Mouse (Mus musculus) intestine, postnatal 0 days (tissue): ENCODE data around the gene Glt28d2. TPM values are rescaled to one million over a fixed set of nuclear protein-coding genes. Genes with fewer than 3 reads are reported as not detected.

Source experiments
- ATAC-seq: fragments of 200-750 bp; cut with Nextera tagmentation; 2 replicates; pipeline ENCODE4 v1.8.0; 2017; ENCODE audit warnings: mild to moderate bottlenecking, moderate TSS enrichment, moderate library complexity
- H3K27ac ChIP-seq: fragments of 300-500 bp; sonication (generic); 2 replicates; pipeline ENCODE4 v1.5.1; 2014; ENCODE audit warnings: mild to moderate bottlenecking, low read depth, low read length, moderate library complexity
- H3K27me3 ChIP-seq: fragments of 300-500 bp; sonication (generic); replicated peaks from 2 replicates; pipeline ENCODE4 v1.6.1; 2014; ENCODE audit warnings: low read length, mixed read lengths; ENCODE audit not compliant: control insufficient read depth, insufficient read depth
- H3K36me3 ChIP-seq: fragments of 300-500 bp; sonication (generic); 2 replicates; pipeline ENCODE4 v1.6.1; 2014; ENCODE audit warnings: mild to moderate bottlenecking, moderate library complexity; ENCODE audit not compliant: control insufficient read depth, insufficient read depth
- H3K4me1 ChIP-seq: fragments of 300-500 bp; sonication (generic); replicated peaks from 2 replicates; pipeline ENCODE4 v1.6.1; 2014; ENCODE audit warnings: antibody characterized with exemption, low read length, mixed read lengths; ENCODE audit not compliant: control insufficient read depth, insufficient read depth
- H3K4me2 ChIP-seq: fragments of 300-500 bp; sonication (generic); replicated peaks from 2 replicates; pipeline ENCODE4 v1.6.1; 2014; ENCODE audit warnings: low read depth, mild to moderate bottlenecking, moderate library complexity
- H3K4me3 ChIP-seq: fragments of 300-500 bp; sonication (generic); 2 replicates; pipeline ENCODE4 v1.5.1; 2014; ENCODE audit warnings: low read depth, low read length
- H3K9ac ChIP-seq: fragments of 300-500 bp; sonication (generic); 2 replicates; pipeline ENCODE4 v1.6.1; 2014; ENCODE audit warnings: mild to moderate bottlenecking, low read depth, low read length
- H3K9me3 ChIP-seq: fragments of 300-500 bp; sonication (generic); 2 replicates; pipeline ENCODE4 v1.6.1; 2016; ENCODE audit warnings: mixed run types; ENCODE audit not compliant: control insufficient read depth
- CTCF ChIP-seq: sonication (generic); IDR thresholded peaks from 2 replicates; pipeline ENCODE4 v1.5.1; 2016; ENCODE audit warnings: low read depth, mild to moderate bottlenecking, control low read depth, antibody characterized with exemption, moderate library complexity
- WGBS: fragments of 180-500 bp; shearing (Covaris S2); extraction: QIAGEN DNeasy Blood & Tissue Kit; methylation state at CpG from one replicate; pipeline ENCODE4 v1.1.7; 2014; 5-methylcytosine and 5-hydroxymethylcytosine counted together
- polyA plus RNA-seq: library from polyadenylated mRNA; unstranded; fragments of >200 nt; fragmentation: Nextera tagmentation; extraction: Ambion mirVana; gene quantifications from 2 replicates; pipeline ENCODE4 v1.2.1, GENCODE M21; 2015

Gene Glt28d2
- polyA plus RNA-seq, 1 experiment from 2014 or later = 2.6 TPM

DNA sequence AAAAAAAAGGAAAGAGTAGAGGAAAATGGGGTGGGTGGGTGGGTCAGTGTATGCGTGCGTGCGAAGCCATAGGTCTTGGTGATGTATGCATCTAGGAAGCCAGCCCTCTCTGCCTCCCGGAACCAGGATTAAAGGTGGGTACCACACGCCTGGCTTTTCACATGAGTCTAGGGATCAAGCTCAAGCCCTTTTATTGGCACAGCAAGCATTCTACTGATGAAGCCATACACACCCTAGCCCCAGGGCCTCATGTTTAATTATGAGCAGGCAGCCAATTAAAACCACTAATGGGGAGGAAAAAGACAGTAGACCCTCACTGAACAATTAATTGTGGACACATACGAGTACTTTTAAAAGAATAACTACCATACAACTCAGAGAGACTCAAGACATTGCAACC lies 33.2 kb downstream of the Glt28d2 start:
- ATAC-seq = no peak
- Histone ChIP-seq H3K4me2 (no peak overlapping the region), H3K27ac (no peak overlapping the region), H3K4me3 (no peak overlapping the region), H3K9ac (no peak overlapping the region), H3K27me3 (no peaks in the 10 kb centered on the region), H3K36me3 (no peaks in the 10 kb centered on the region), H3K4me1 (no peaks in the 10 kb centered on the region), H3K9me3 (no peaks in the 10 kb centered on the region)
- WGBS = 90% methylated on average over 6 of the region's 6 CpGs
- TF ChIP-seq CTCF = no peak

DNA sequence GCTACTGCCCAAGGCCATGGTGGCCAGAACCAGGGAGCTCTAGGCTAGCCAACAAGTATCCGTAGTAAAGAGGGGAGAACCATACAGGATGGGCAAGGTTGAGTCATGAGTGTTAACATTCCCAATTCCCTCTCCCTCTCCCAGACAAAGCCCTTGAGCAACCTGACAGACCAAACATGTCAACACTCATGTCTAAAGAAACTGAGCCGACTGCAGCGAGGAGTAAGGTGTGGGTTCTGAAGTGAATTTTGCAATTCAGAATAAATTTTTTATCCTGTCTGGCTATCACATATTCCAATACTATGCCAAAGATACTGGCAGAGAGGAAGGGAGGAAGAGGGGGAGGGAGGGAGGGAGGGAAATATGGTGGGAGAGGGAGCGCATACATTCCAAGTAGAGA lies 33.6 kb downstream of the Glt28d2 start:
- TF ChIP-seq CTCF = no peak
- 89% methylated on average over 4 of the region's 4 CpGs for WGBS
- no peak for ATAC-seq
- no peaks in the 10 kb centered on the region for H3K27me3 ChIP-seq
- no peaks in the 10 kb centered on the region for H3K9me3 ChIP-seq
- H3K4me2 ChIP-seq = no peak overlapping the region
- H3K27ac ChIP-seq = no peak overlapping the region
- H3K4me1 ChIP-seq = no peaks in the 10 kb centered on the region
- H3K9ac ChIP-seq = no peak overlapping the region
- no peaks in the 10 kb centered on the region for H3K36me3 ChIP-seq
- H3K4me3 ChIP-seq = no peak overlapping the region

DNA sequence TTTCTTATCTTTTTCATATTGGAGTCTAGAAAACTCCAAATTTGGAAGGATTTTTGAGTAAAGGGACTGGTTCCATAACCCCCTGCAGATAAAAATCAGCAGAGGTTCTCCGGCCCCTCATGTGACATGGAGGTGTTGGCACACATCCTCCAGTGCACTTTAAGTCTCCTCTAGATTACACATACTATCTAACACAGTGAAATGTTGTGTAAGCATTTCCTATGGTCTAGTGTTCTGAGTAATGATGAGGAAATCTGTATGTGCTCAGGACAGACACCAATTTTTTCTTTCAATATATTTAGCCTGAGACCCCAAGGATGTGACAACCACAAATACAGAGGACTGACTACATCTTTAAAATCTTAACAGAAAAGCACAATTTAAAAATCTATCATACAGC lies 37.2 kb downstream of the Glt28d2 start:
- no peaks in the 10 kb centered on the region for H3K36me3 ChIP-seq

DNA sequence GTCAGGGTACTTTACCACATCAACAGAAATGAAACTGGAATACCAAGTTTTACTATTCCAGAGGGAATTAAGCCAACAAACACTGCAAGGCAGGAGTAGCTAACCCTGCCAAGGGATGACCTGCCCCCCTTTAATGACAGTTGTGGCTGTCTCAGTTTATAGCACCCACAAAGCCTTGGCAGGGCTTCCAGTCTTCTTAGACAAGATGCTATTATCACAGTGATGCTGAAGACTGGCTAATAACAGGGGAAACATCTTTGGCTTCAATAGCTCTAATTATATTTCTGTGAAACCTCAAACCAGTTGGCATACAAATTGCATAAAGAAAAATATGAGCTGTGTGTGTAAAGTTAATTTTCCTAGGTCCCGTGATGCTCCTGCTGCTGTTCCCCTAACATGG lies 41.0 kb downstream of the Glt28d2 start:
- Histone ChIP-seq H3K27me3 (no peaks in the 10 kb centered on the region), H3K9ac (no peak overlapping the region), H3K4me1 (no peaks in the 10 kb centered on the region), H3K27ac (no peak overlapping the region), H3K4me3 (no peak overlapping the region), H3K36me3 (no peaks in the 10 kb centered on the region), H3K9me3 (no peaks in the 10 kb centered on the region), H3K4me2 (no peak overlapping the region)
- 94% methylated on average over 1 of the region's 1 CpGs for WGBS
- TF ChIP-seq CTCF = no peak
- ATAC-seq = no peak

More for the DNA sequence above, 37.2 kb downstream of the Glt28d2 start:
- no peak overlapping the region for H3K9ac ChIP-seq
- no peaks in the 10 kb centered on the region for H3K4me1 ChIP-seq
- 64% methylated on average over 1 of the region's 1 CpGs for WGBS
- no peaks in the 10 kb centered on the region for H3K27me3 ChIP-seq
- no peak overlapping the region for H3K27ac ChIP-seq
- no peak for TF ChIP-seq CTCF
- no peak overlapping the region for H3K4me3 ChIP-seq
- no peaks in the 10 kb centered on the region for H3K9me3 ChIP-seq
- no peak overlapping the region for H3K4me2 ChIP-seq
- no peak for ATAC-seq

DNA sequence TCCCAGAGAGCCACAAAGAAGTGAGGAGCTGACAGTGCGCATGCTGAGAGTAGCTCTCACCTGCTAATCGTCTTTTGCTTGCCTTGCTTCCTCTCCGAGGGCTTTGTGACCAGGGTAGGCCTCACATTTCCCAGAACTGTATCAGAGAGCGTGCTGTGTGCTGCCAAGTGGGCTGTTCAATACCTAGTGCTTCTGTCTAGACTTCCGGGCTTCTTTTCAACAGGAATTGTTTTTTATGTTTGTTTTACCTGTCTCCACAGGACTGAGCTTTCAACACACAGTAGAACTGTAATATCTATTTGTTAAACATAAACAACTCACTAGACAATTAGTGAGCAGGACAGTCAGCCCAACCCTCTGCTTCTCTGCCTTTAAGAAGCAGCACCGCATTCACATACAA lies 42.0 kb downstream of the Glt28d2 start:
- TF ChIP-seq CTCF = no peak
- H3K27ac ChIP-seq = no peak overlapping the region
- ATAC-seq = no peak

DNA sequence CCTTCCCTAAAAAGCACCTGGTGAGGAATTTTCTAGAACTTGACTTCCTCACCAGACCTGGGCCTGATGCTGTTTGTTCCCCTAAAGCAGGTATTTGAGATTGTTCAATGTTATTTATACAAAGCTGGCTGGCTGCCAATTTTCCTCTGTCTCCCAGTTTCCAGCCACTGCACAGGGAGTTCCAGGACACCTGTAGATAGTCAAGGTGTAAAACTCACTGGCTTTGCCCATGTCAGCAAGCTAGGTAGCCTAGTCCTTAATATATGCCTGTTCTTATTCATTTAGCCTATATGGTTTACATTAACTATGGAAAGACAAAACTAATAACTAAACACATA lies 44.5 kb downstream of the Glt28d2 start:
- no peak overlapping the region for H3K4me3 ChIP-seq
- no peak overlapping the region for H3K4me2 ChIP-seq
- no peaks in the 10 kb centered on the region for H3K4me1 ChIP-seq
- no peaks in the 10 kb centered on the region for H3K36me3 ChIP-seq
- no peak overlapping the region for H3K27ac ChIP-seq
- H3K27me3 ChIP-seq = no peaks in the 10 kb centered on the region
- H3K9me3 ChIP-seq = no peaks in the 10 kb centered on the region
- TF ChIP-seq CTCF = no peak
- ATAC-seq = no peak
- H3K9ac ChIP-seq = no peak overlapping the region

More for the DNA sequence above, 42.0 kb downstream of the Glt28d2 start:
- 65% methylated on average over 6 of the region's 6 CpGs for WGBS
- Histone ChIP-seq H3K36me3 (no peaks in the 10 kb centered on the region), H3K4me3 (no peak overlapping the region), H3K9me3 (no peaks in the 10 kb centered on the region), H3K9ac (no peak overlapping the region), H3K4me1 (no peaks in the 10 kb centered on the region), H3K27me3 (no peaks in the 10 kb centered on the region), H3K4me2 (no peak overlapping the region)

DNA sequence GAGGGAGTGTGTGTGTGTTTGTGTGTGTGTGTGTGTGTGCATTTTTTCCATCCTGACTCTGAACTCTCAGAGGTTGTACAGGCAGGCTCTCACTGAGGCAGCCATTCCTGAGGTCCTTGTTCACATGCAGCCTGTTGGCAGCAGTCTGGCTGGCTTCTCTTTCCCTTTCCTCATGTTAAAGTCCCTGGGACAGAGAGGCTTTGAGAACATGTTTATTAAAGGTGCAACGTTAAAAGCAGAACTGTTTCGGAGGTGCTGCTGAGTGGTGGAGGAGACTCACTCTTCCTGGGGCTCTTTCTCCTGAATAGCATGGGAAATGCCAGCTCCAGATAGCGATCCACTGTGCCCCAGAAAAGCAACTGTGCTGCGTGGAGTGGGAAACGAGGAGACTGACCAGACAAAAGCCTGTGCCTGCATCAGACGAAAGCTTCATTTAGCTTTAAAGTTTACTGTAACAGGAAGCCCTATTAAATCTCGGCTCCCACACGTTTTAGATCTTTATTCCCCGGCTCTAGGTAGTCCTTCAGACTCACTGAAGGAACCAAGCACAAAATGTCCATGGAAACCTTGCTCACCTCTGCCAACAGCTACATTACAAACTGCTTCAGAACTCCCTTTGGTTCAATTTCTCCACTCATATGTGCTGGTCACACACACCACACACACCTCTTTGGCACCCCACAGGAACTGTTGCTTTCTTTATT lies 45.0 kb downstream of the Glt28d2 start:
- Histone ChIP-seq H3K9ac (no peak overlapping the region), H3K4me2 (no peak overlapping the region)
- ATAC-seq = no peak

More for the DNA sequence above, 45.0 kb downstream of the Glt28d2 start:
- H3K4me3 ChIP-seq = no peak overlapping the region
- no peaks in the 10 kb centered on the region for H3K36me3 ChIP-seq
- 35% methylated on average over 9 of the region's 9 CpGs for WGBS
- no peaks in the 10 kb centered on the region for H3K9me3 ChIP-seq
- H3K27me3 ChIP-seq = no peaks in the 10 kb centered on the region
- no peak overlapping the region for H3K27ac ChIP-seq
- no peak for TF ChIP-seq CTCF
- no peaks in the 10 kb centered on the region for H3K4me1 ChIP-seq
